Mouse (Mus musculus): ENCODE results near the gene Med29.

Gene Med29

GRCm38 (mm10) chr7:28392429-28393271 lies at the start of gene Med29, which contains the start of gene Paf1:
Gene Med29 (minus strand): TSS chr7:28392708.
Gene Paf1 (plus strand): TSS chr7:28392951.
- DNase-seq = peak; percentile 92

DNA sequence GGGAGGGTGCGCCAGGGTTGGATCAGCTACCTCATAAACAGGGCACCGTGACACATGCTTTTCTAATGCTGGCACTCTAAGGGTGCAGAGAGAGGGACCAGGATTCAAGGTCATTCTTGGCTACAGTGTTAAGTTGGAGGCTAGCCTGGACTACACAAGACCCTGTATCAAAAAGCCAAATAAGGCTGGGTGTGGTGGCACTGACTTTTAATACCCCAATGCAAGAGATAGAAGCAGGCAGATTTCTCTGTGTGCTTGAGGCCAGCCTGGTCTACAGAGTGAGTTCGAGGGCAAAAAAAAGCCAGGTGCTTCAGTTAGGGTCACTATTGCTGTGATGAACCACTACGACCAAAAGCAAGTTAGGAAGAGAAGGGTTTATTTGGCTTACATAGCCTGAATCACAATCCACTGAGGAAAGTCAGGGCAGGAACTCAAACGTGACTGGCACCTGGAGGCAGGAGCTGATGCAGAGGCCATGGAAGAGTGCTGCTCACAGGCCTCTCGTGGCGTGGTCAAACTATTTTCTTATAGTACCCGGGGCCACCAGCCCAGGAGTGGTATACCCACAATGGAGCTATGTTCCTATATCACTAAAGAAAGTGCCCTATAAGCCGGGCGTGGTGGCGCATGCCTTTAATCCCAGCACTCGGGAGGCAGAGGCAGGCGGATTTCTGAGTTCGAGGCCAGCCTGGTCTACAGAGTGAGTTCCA lies 49.4 kb upstream of the Med29 start:
- no peak for DNase-seq

- no peak for DNase-seq
Measured at GRCm38 (mm10) chr7:28440739-28441138, 48.2 kb upstream of the Med29 start.

GRCm38 (mm10) chr7:28438771-28439170 lies 46.3 kb upstream of the Med29 start:
- DNase-seq = no peak

- DNase-seq = no peak
Measured at GRCm38 (mm10) chr7:28437964-28438363, 45.5 kb upstream of the Med29 start.

DNA sequence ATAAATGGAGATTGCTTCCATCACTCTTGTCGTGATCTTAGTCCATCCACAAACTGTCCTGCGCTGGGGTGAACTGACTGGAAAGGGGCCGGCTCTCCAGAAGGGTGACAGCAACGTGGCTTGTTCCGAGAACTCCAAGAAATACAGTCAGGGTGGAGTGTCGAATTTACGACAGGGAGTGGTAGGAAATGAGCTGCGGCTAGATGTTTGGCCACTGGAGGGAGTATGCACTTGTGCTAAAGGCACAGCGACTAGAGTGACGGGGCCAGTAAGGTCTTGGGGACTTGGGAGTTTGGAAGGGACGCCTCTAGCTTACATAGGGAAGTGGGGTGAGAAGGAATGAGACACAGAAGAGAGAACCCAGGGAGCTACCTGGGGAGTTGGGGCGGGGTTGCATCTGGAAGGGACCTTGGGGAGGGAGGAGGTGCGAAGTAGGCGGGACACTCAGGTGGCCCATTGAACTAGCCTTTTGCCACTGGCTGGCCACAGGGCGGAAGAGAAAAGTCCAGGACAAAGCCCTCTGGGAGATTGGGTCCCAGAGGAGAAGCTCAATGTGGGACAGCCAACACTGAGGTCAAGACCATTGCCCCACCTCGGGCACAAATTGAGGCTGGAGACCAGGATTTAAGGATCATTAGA lies 44.5 kb upstream of the Med29 start, which contains the start of gene Gmfg:
TSS of gene Gmfg (plus strand) at position 516 of the 639 bp plus-strand sequence.
- DNase-seq = peak; percentile 81

GRCm38 (mm10) chr7:28436271-28436904 lies 43.9 kb upstream of the Med29 start:
- peak; percentile 100 for DNase-seq

GRCm38 (mm10) chr7:28435660-28436259 lies 43.3 kb upstream of the Med29 start:
- DNase-seq = peak; percentile 19

- DNase-seq = no peak
Measured at GRCm38 (mm10) chr7:28432252-28432651, 39.7 kb upstream of the Med29 start.

- no peak for DNase-seq
Measured at GRCm38 (mm10) chr7:28430512-28430911, 38.0 kb upstream of the Med29 start.

DNA sequence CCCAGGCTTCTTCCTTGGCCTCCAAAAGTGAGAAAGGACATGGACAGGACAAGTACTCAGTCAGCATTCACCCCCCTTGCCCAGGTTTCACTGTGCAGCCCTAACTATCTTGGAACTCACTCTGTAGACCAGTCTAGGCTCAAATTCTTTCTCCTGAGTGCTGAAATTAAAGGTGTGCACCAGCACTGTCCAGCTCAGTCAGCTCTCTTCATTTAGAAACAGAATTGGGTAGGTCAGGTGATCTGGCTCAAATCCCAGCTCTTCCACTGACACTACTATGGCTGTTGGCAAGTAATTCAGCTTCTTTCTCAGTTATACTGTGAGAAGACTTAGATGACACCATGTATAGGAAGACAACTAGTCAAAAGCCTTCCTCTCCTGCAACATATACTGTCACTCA lies 35.2 kb upstream of the Med29 start:
- DNase-seq = no peak

- no peak for DNase-seq
Measured at GRCm38 (mm10) chr7:28423018-28423417, 30.5 kb upstream of the Med29 start.

GRCm38 (mm10) chr7:28419416-28419815 lies 26.9 kb upstream of the Med29 start:
- DNase-seq = no peak

- DNase-seq = no peak
Measured at GRCm38 (mm10) chr7:28418096-28418670, 25.7 kb upstream of the Med29 start.

GRCm38 (mm10) chr7:28417368-28417767 lies 24.9 kb upstream of the Med29 start:
- no peak for DNase-seq

- DNase-seq = no peak
Measured at GRCm38 (mm10) chr7:28412826-28413225, 20.3 kb upstream of the Med29 start.

DNA sequence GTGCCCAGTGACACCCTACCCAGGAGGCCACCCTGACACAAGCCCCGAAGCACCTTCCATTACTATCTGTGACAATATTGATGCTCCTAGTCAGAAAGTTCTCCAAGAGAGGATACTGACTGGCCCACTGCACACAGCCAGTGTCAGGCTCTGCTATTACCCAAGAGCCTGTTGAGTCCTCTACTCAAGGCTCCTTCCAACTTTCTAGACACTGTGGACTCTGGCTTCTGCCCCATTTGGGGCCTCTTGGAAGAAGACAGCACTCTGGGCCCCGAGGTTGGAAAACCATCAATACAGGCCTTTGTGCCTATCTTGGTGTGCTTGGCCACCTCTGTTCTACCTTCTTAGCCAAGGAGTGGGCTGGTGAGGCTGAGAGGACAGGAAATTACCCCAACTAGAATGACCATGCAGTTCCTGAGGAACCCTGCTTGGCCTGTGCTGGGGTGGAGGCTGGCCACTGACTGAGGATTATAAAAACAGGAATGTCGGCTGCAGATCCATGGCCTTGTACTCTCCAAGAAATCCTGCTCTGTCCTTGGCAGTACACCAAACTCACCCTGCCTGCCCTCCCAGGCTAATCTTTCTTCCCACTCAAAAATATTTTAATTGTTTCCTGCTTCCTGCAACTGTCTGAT lies 18.4 kb upstream of the Med29 start:
- no peak for DNase-seq

DNA sequence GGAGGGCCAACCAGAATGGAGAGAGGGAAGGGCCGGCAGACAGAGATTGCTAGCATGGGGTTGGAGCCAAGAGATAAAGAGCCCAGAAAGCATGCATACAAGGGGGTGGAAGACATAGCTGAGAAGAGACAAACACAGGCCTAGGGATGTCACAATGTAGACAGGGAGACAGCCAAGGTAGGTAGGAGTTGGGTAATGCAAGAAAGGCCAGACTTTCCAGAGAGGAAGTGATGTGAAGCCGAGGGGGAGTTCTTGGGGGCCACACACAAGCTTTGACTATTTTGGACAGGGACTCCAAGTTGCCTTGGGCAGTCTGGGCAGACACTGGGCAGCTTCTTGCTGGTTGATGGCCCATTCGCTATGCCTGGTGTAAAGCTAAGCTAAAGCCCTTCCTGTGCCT lies 9.4 kb upstream of the Med29 start:
- no peak for DNase-seq

DNA sequence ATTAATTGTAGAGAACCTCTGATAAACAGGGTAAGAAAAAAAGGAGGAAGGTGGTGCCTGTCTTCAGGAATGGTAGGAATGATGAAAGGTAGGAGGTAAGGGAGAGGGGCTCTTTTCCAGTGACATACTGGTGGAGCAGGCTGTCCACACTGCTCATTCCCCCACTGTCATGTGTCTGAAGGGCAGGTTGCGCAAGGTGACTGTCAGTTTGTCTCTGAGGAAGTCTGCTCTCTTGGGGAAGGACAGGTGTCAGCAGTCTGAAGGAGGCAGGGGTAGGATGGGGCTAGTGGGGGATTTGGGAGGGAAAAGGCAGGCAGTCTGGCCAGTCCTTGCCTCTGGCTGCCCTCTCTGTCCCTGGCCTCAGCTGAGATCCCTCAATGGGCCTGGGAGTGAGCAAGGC lies 8.5 kb upstream of the Med29 start:
- DNase-seq = no peak

GRCm38 (mm10) chr7:28398696-28399340 lies 6.3 kb upstream of the Med29 start:
- DNase-seq = no peak

DNA sequence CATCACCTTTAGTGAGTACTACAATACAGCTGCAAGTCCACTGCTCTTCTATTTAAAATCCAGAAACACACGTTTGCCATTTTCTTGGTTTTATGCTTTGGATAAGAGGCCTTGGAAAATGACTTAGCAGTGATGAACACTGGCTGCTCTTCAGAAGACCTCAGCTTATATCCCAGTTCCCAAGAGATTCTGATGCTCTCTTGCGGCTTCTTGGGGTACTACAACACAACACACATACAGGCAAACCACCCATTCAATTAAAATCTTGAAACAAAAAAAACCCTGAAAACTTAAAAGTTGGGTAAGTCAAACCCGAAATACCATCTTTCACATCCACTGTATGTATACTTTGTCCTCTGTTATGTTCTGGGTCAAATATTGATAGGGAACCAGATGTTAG lies 5.5 kb upstream of the Med29 start:
- no peak for DNase-seq
